Mouse (Mus musculus): ENCODE data around the gene Arhgap32. TPM values are rescaled to one million over a fixed set of nuclear protein-coding genes. Genes with fewer than 3 reads are reported as not detected.

The Arhgap32 gene
- total and polyA plus RNA-seq, 2 experiments from 2014 or later = 12.9 to 40.9 TPM

DNA sequence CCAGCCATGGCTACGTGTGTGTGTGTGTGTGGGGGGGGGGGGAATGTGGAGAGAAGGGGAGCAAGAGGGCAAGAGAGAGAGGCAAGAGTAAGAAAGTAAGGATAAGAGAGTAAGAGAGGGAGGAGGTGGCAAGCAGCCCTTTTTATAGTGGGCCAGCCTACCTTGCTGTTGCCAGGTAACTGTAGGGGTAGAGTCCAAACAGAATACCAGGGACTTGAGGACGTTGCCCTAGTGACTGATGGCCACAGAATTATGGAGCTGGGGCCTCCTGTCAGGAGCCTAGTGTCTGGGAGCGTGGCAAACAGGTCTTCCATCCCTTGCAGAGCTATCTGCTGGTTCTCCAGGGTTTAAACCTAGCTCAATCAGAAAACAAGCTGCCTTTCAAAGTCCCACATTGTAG is 163.9 kb downstream of the Arhgap32 start:
- ATAC-seq (no peak), DNase-seq (no peak)
- no peaks in the 10 kb centered on the region for H3K9me3 ChIP-seq (ENCODE audit: low read length)
- no peak overlapping the region for H3K4me2 ChIP-seq (ENCODE audit: low read depth)
- H3K4me3 ChIP-seq (ENCODE audit: low read depth, low read length) = no peak overlapping the region
- no peak overlapping the region for H3K9ac ChIP-seq
- TF ChIP-seq CTCF (IDR thresholded peaks at IDR 0.05; ENCODE audit: low read depth) = no peak
- whole genome bisulfite sequencing = 64% methylated on average over 3 of the region's 3 CpGs
- H3K4me1 ChIP-seq (ENCODE audit: insufficient read depth) = no peaks in the 10 kb centered on the region
- H3K36me3 ChIP-seq (ENCODE audit: insufficient read depth) = no peaks in the 10 kb centered on the region
- no peaks in the 10 kb centered on the region for H3K27me3 ChIP-seq (ENCODE audit: insufficient read depth, low read length)
- H3K27ac ChIP-seq (ENCODE audit: low read depth, low read length) = no peak overlapping the region

DNA sequence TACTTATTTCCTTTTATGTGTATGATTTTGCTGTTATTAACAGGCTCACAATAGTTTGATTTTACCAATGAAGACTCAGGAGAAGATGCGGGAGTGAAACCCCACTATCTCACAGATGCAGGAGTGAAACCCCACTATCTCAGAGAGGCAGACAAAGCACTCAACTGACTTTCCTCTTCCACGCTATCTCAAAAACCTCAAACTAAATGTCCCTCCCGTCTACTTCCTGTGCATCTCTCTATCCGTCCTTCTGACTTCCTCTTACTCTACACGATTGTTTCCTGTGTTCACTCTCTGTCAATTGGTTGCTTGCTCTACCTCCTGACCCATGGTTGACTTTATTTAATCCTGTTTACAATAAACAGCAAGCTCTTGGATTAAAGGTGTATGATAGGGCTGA is 164.5 kb downstream of the Arhgap32 start:
- ATAC-seq (no peak), DNase-seq (no peak)
- Histone ChIP-seq H3K36me3 (ENCODE audit: insufficient read depth) (no peaks in the 10 kb centered on the region), H3K9me3 (ENCODE audit: low read length) (no peaks in the 10 kb centered on the region), H3K4me3 (ENCODE audit: low read depth, low read length) (no peak overlapping the region), H3K4me1 (ENCODE audit: insufficient read depth) (no peaks in the 10 kb centered on the region), H3K4me2 (ENCODE audit: low read depth) (no peak overlapping the region), H3K27ac (ENCODE audit: low read depth, low read length) (no peak overlapping the region), H3K27me3 (ENCODE audit: insufficient read depth, low read length) (no peaks in the 10 kb centered on the region), H3K9ac (no peak overlapping the region)
- WGBS = 93% methylated on average over 5 of the region's 5 CpGs
- no peak for TF ChIP-seq CTCF (IDR thresholded peaks at IDR 0.05; ENCODE audit: low read depth)

DNA sequence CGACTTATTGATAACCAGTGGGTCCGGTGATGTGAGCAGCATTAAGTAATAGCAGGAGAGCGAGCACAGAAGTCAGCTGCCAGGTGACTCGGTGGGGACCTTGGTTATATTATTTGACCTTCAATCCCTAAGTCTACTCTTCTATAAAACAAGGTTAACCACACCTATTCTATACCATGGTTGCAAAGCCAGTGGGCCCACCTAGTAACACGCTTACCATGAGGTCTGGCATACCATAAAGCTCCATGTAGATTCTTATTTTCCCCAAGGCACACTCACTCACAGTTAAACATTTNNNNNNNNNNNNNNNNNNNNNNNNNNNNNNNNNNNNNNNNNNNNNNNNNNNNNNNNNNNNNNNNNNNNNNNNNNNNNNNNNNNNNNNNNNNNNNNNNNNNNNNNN is 167.7 kb downstream of the Arhgap32 start:
- no peak overlapping the region for H3K27ac ChIP-seq (ENCODE audit: low read depth, low read length)
- H3K36me3 ChIP-seq (ENCODE audit: insufficient read depth) = no peaks in the 10 kb centered on the region
- TF ChIP-seq CTCF (IDR thresholded peaks at IDR 0.05; ENCODE audit: low read depth) = no peak
- no peaks in the 10 kb centered on the region for H3K4me1 ChIP-seq (ENCODE audit: insufficient read depth)
- H3K4me3 ChIP-seq (ENCODE audit: low read depth, low read length) = no peak overlapping the region
- DNase-seq = no peak
- no peak for ATAC-seq
- no peak overlapping the region for H3K9ac ChIP-seq
- H3K27me3 ChIP-seq (ENCODE audit: insufficient read depth, low read length) = no peaks in the 10 kb centered on the region
- no peak overlapping the region for H3K4me2 ChIP-seq (ENCODE audit: low read depth)
- 95% methylated on average over 5 of the region's 5 CpGs for WGBS
- no peaks in the 10 kb centered on the region for H3K9me3 ChIP-seq (ENCODE audit: low read length)

GRCm38 (mm10) chr9:32291618-32292017 is 175.7 kb downstream of the Arhgap32 start:
- Histone ChIP-seq H3K27ac (ENCODE audit: low read depth, low read length) (no peak overlapping the region), H3K27me3 (ENCODE audit: insufficient read depth, low read length) (no peaks in the 10 kb centered on the region), H3K4me3 (ENCODE audit: low read depth, low read length) (no peak overlapping the region), H3K4me1 (ENCODE audit: insufficient read depth) (no peaks in the 10 kb centered on the region), H3K9me3 (ENCODE audit: low read length) (no peaks in the 10 kb centered on the region), H3K36me3 (ENCODE audit: insufficient read depth) (no peaks in the 10 kb centered on the region), H3K9ac (no peak overlapping the region), H3K4me2 (ENCODE audit: low read depth) (no peak overlapping the region)
- ATAC-seq (no peak), DNase-seq (no peak)
- no peak for TF ChIP-seq CTCF (IDR thresholded peaks at IDR 0.05; ENCODE audit: low read depth)
- WGBS = 24% methylated on average over 7 of the region's 7 CpGs

DNA sequence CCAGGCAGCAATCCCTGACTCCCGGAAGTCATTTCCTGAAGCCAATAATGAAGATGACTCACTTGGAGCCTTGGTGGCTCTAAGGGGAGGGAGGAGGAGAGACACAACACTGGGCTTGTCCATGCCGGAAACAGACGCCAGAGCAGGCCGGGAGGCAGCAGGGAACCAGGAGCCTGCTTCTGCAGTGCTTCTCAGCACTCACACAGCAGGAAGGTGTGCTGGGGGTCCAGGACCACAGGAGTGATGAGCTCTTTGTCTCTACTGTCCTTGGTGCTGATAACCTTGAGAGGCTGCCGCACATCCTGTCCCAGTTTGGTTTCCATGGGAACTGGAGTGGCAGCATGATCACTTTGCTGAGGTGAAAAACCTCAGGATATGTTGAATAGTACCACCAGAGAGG is 176.8 kb downstream of the Arhgap32 start:
- Histone ChIP-seq H3K4me3 (ENCODE audit: low read depth, low read length) (no peak overlapping the region), H3K27ac (ENCODE audit: low read depth, low read length) (peak overlapping the region; percentile 40; the same call in 1 of the 2 replicates), H3K27me3 (ENCODE audit: insufficient read depth, low read length) (no peaks in the 10 kb centered on the region), H3K4me2 (ENCODE audit: low read depth) (no peak overlapping the region), H3K4me1 (ENCODE audit: insufficient read depth) (no peaks in the 10 kb centered on the region), H3K36me3 (ENCODE audit: insufficient read depth) (no peaks in the 10 kb centered on the region), H3K9ac (no peak overlapping the region), H3K9me3 (ENCODE audit: low read length) (no peaks in the 10 kb centered on the region)
- peak; percentile 76 for ATAC-seq
- 44% methylated on average over 5 of the region's 5 CpGs for WGBS
- DNase-seq = peak; percentile 14
- TF ChIP-seq CTCF (IDR thresholded peaks at IDR 0.05; ENCODE audit: low read depth) = no peak

GRCm38 (mm10) chr9:32295061-32295800 is 179.3 kb downstream of the Arhgap32 start:
- H3K27ac ChIP-seq (ENCODE audit: low read depth, low read length) = no peak overlapping the region
- H3K9ac ChIP-seq = no peak overlapping the region
- DNase-seq = no peak
- H3K27me3 ChIP-seq (ENCODE audit: insufficient read depth, low read length) = no peaks in the 10 kb centered on the region
- no peak for TF ChIP-seq CTCF (IDR thresholded peaks at IDR 0.05; ENCODE audit: low read depth)
- H3K36me3 ChIP-seq (ENCODE audit: insufficient read depth) = no peaks in the 10 kb centered on the region
- H3K4me1 ChIP-seq (ENCODE audit: insufficient read depth) = no peaks in the 10 kb centered on the region
- H3K4me2 ChIP-seq (ENCODE audit: low read depth) = no peak overlapping the region
- no peak overlapping the region for H3K4me3 ChIP-seq (ENCODE audit: low read depth, low read length)
- ATAC-seq = no peak
- WGBS = 89% methylated on average over 9 of the region's 9 CpGs
- no peaks in the 10 kb centered on the region for H3K9me3 ChIP-seq (ENCODE audit: low read length)

DNA sequence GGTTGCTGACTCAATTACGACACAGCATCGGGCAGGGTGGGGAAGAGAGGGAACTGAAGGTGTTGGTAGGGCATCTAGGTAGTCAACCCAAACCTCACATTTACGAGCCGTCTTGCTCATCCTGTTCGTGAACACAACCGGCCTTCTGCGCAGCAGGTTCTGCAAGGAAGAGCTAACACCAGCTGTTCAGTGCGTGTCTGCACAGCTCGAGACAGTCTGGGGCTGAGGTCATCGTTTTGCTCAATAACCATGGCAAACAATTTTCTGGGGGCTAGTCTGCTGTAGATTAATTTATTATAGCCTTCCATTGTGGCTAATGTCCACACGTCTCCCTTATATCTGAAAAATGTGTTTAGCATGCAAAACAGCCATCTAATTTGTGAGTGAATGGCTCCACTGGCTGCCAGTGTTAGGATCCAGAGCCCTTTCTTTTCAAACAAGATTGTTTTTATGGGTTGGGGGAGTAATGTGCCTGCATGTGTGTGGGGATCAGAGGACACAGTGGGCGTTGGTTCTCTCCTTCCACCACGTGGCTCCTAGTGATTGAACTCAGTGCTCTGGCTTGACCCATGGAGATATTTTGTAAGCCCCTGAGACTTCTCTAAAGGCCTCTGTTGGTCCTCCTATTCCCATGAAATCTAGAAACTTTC is 186.7 kb downstream of the Arhgap32 start:
- H3K27me3 ChIP-seq (ENCODE audit: insufficient read depth, low read length) = no peaks in the 10 kb centered on the region
- no peaks in the 10 kb centered on the region for H3K36me3 ChIP-seq (ENCODE audit: insufficient read depth)
- WGBS = 43% methylated on average over 13 of the region's 13 CpGs
- DNase-seq (no peak), ATAC-seq (no peak)
- no peak overlapping the region for H3K4me3 ChIP-seq (ENCODE audit: low read depth, low read length)
- H3K9me3 ChIP-seq (ENCODE audit: low read length) = no peaks in the 10 kb centered on the region
- H3K9ac ChIP-seq = no peak overlapping the region
- no peak for TF ChIP-seq CTCF (IDR thresholded peaks at IDR 0.05; ENCODE audit: low read depth)
- H3K4me2 ChIP-seq (ENCODE audit: low read depth) = no peak overlapping the region
- H3K4me1 ChIP-seq (ENCODE audit: insufficient read depth) = no peaks in the 10 kb centered on the region
- no peak overlapping the region for H3K27ac ChIP-seq (ENCODE audit: low read depth, low read length)

Measured in forebrain, postnatal 0 days (tissue).